8 mouse cellular contexts compared by ENCODE assay signal in the genomic region with DNA sequence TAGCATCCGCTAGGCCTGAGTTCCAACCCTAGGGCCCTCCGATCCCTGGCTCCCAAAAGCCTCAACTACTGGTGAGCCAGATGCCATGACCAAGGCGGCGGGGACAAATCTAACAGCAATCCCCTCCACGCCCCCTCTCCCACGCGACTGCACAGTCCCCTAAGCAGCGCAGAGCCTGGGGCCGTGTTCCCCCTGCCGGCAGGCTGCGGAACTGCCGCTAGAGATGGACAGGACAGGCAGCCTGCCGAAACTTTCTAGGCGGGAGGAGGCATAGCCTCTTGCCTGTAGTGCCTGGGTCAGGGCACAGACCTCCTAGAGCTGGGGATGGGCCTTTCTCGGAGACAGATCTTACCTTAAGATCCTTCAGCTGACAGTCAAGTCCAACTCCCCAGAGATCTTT. TPM values are rescaled to one million over a fixed set of nuclear protein-coding genes. Genes with fewer than 3 reads are reported as not detected.
A peak's percentile ranks its signal among the peaks of the same experiment; 100 is the strongest.
DNase-seq lines count a peak whose midpoint lies in the region; ATAC-seq and TF ChIP-seq lines count a peak whose summit lies in the region.

No protein-coding gene starts in this region.

- WGBS in cerebellum, adult 2 months, result 14% methylated on average over 15 of the region's 15 CpGs
- WGBS in intestine, embryonic 15.5 days, result 13% methylated on average over 15 of the region's 15 CpGs
- WGBS in spleen, adult 2 months, result 17% methylated on average over 15 of the region's 15 CpGs

- no peak for TF ChIP-seq POLR2A in cerebellum, adult 2 months (IDR thresholded peaks at IDR 0.05; ENCODE audit: borderline replicate concordance, insufficient read depth, low read length)
- TF ChIP-seq POLR2A in spleen, adult 2 months (IDR thresholded peaks at IDR 0.05; ENCODE audit: low read depth, low read length), result no peak

- peak; percentile 53; the same call in 1 of the 2 replicates for ATAC-seq in intestine, embryonic 15.5 days

- no peak overlapping the region for H3K9ac ChIP-seq in intestine, embryonic 15.5 days

- no peak overlapping the region for H3K4me3 ChIP-seq in cerebellum, adult 2 months (replicated peaks; ENCODE audit: insufficient read depth, low read depth, low read length)
- no peak overlapping the region for H3K4me3 ChIP-seq in intestine, embryonic 15.5 days (replicated peaks)
- no peak overlapping the region for H3K4me3 ChIP-seq in spleen, adult 2 months (ENCODE audit: extremely low read depth, insufficient read depth, insufficient read length)

- DNase-seq in cerebellum, adult 2 months, result peak; percentile 26 to 51
- DNase-seq in cerebellum, adult 9-10 months, result no peak
- peak; percentile 66 for DNase-seq in right cerebral cortex, postnatal 14 days
- no peak for DNase-seq in right cerebral cortex, postnatal 36 days (ENCODE audit: low spot score in 2 of 2)
- peak; percentile 82 for DNase-seq in embryo, embryonic 11 days
- DNase-seq in lung, postnatal 25 days (ENCODE audit: low spot score), result peak; percentile 23
- DNase-seq in spleen, adult 2 months (ENCODE audit: low read depth in 1 of 2, low spot score in 2 of 2), result peak in 1 of 2 experiments; percentile 45

- H3K4me1 ChIP-seq in cerebellum, adult 2 months (ENCODE audit: control insufficient read depth, insufficient read depth, low read length), result no peaks in the 10 kb centered on the region
- H3K4me1 ChIP-seq in intestine, embryonic 15.5 days (replicated peaks), result no peaks in the 10 kb centered on the region
- H3K4me1 ChIP-seq in spleen, adult 2 months (ENCODE audit: control insufficient read depth, insufficient read depth, insufficient read length), result no peaks in the 10 kb centered on the region

- no peaks in the 10 kb centered on the region for H3K27me3 ChIP-seq in cerebellum, adult 2 months (ENCODE audit: control insufficient read depth, insufficient read depth, low read length)
- H3K27me3 ChIP-seq in intestine, embryonic 15.5 days (replicated peaks), result no peaks in the 10 kb centered on the region
- no peaks in the 10 kb centered on the region for H3K27me3 ChIP-seq in spleen, adult 2 months (ENCODE audit: control insufficient read depth, insufficient read depth, low read length)

- no peaks in the 10 kb centered on the region for H3K36me3 ChIP-seq in intestine, embryonic 15.5 days
- H3K36me3 ChIP-seq in spleen, adult 2 months (ENCODE audit: control insufficient read depth, insufficient read depth, low read length), result no peaks in the 10 kb centered on the region

- TF ChIP-seq CTCF in cerebellum, adult 2 months (IDR thresholded peaks at IDR 0.05; ENCODE audit: borderline replicate concordance, insufficient read depth, low read depth, low read length), result peak; percentile 65
- TF ChIP-seq CTCF in spleen, adult 2 months (IDR thresholded peaks at IDR 0.05; ENCODE audit: extremely low read depth, insufficient read depth, insufficient read length, insufficient replicate concordance), result peak; percentile 83; the same call in 1 of the 2 replicates

- no peak overlapping the region for H3K4me2 ChIP-seq in intestine, embryonic 15.5 days (replicated peaks)

- no peaks in the 10 kb centered on the region for H3K9me3 ChIP-seq in intestine, embryonic 15.5 days

- no peak overlapping the region for H3K27ac ChIP-seq in cerebellum, adult 2 months (ENCODE audit: insufficient read depth, low read length)
- no peak overlapping the region for H3K27ac ChIP-seq in intestine, embryonic 15.5 days
- H3K27ac ChIP-seq in spleen, adult 2 months (ENCODE audit: insufficient read depth, low read length), result no peak overlapping the region

RNA-seq across cellular contexts. Expression of gene Myl2, which starts 9.7 kb away (rescaled TPM):
- polyA plus RNA-seq in cerebellum, adult 2 months (2012; rRNA removed), result 0.92 and 1.6 TPM in 2 replicates
- polyA plus RNA-seq in intestine, embryonic 15.5 days (2015; fragmentation: Nextera tagmentation; extraction: Ambion mirVana), result 0.45 and 0.62 TPM in 2 replicates
- polyA plus RNA-seq in spleen, adult 2 months (2012; rRNA removed), result 0.46 TPM in 1 of 2 replicates, not detected in the other

RNA-seq across cellular contexts. Expression of gene Cux2, which starts 41.2 kb away (rescaled TPM):
- polyA plus RNA-seq in cerebellum, adult 2 months (2012; rRNA removed), result 31.9 and 36.7 TPM in 2 replicates
- 6.9 and 7.1 TPM in 2 replicates for polyA plus RNA-seq in intestine, embryonic 15.5 days (2015; fragmentation: Nextera tagmentation; extraction: Ambion mirVana)
- 0.77 and 1.2 TPM in 2 replicates for polyA plus RNA-seq in spleen, adult 2 months (2012; rRNA removed)

RNA-seq across cellular contexts. Expression of gene Ccdc63, which starts 49.6 kb away (rescaled TPM):
- polyA plus RNA-seq in cerebellum, adult 2 months (2012; rRNA removed), result 9.3 and 11.9 TPM in 2 replicates
- polyA plus RNA-seq in intestine, embryonic 15.5 days (2015; fragmentation: Nextera tagmentation; extraction: Ambion mirVana), result not detected in 2 replicates
- 0.12 and 0.16 TPM in 2 replicates for polyA plus RNA-seq in spleen, adult 2 months (2012; rRNA removed)

Comparison
In these comparisons a context has a peak if more than half of its experiments do, and no peak if none do; other contexts are left out.
1. DNase-seq: peak in cerebellum, adult 2 months (2 of 2), right cerebral cortex, postnatal 14 days (single experiment), embryo, embryonic 11 days (single experiment) and lung, postnatal 25 days (single experiment); none in cerebellum, adult 9-10 months (single experiment) and right cerebral cortex, postnatal 36 days (0 of 2).